Mouse (Mus musculus): ENCODE measurements at regions not wholly inside any gene's neighbourhood (a gene's known extent, or its start where the extent isn't known, plus 50 kb on each side); places are given as distances from the start of the nearest gene placed in this dataset.

- Histone ChIP-seq H3K4me3 (ENCODE audit: low read depth, low read length) (no peak overlapping the region), H3K9ac (replicated peaks; ENCODE audit: low read length, poor library complexity, severe bottlenecking) (no peak overlapping the region), H3K4me2 (ENCODE audit: low read depth, low read length, poor library complexity, severe bottlenecking) (no peak overlapping the region), H3K27me3 (ENCODE audit: insufficient read depth, low read length) (no peaks in the 10 kb centered on the region), H3K9me3 (ENCODE audit: low read length) (no peaks in the 10 kb centered on the region), H3K4me1 (ENCODE audit: insufficient read depth, low read length) (no peaks in the 10 kb centered on the region), H3K27ac (ENCODE audit: low read depth, low read length) (no peak overlapping the region), H3K36me3 (ENCODE audit: insufficient read depth, low read length) (no peaks in the 10 kb centered on the region)
- WGBS: 85% methylated on average over 9 of the region's 9 CpGs
- TF ChIP-seq CTCF (IDR thresholded peaks at IDR 0.05): no peak
- no peak for ATAC-seq (ENCODE audit: low FRiP score)
- no peak for DNase-seq (ENCODE audit: low spot score)
These were observed 77.3 kb upstream of the Kdm7a start for GRCm38 (mm10) chr6:39283761-39284415.

GRCm38 (mm10) chr6:39278317-39278716 lies 71.7 kb upstream of the Kdm7a start:
- WGBS: 90% methylated on average over 6 of the region's 6 CpGs
- Histone ChIP-seq H3K27ac (ENCODE audit: low read depth, low read length) (no peak overlapping the region), H3K36me3 (ENCODE audit: insufficient read depth, low read length) (no peaks in the 10 kb centered on the region), H3K4me2 (ENCODE audit: low read depth, low read length, poor library complexity, severe bottlenecking) (no peak overlapping the region), H3K9ac (replicated peaks; ENCODE audit: low read length, poor library complexity, severe bottlenecking) (no peak overlapping the region), H3K9me3 (ENCODE audit: low read length) (no peaks in the 10 kb centered on the region), H3K4me3 (ENCODE audit: low read depth, low read length) (no peak overlapping the region), H3K27me3 (ENCODE audit: insufficient read depth, low read length) (no peaks in the 10 kb centered on the region), H3K4me1 (ENCODE audit: insufficient read depth, low read length) (no peaks in the 10 kb centered on the region)
- DNase-seq (ENCODE audit: low spot score): no peak
- no peak for ATAC-seq (ENCODE audit: low FRiP score)
- TF ChIP-seq CTCF (IDR thresholded peaks at IDR 0.05): no peak

- Histone ChIP-seq H3K9me3 (ENCODE audit: low read length) (no peaks in the 10 kb centered on the region), H3K4me2 (ENCODE audit: low read depth, low read length, poor library complexity, severe bottlenecking) (no peak overlapping the region), H3K27ac (ENCODE audit: low read depth, low read length) (no peak overlapping the region), H3K4me1 (ENCODE audit: insufficient read depth, low read length) (no peaks in the 10 kb centered on the region), H3K9ac (replicated peaks; ENCODE audit: low read length, poor library complexity, severe bottlenecking) (no peak overlapping the region), H3K36me3 (ENCODE audit: insufficient read depth, low read length) (no peaks in the 10 kb centered on the region), H3K4me3 (ENCODE audit: low read depth, low read length) (no peak overlapping the region), H3K27me3 (ENCODE audit: insufficient read depth, low read length) (no peaks in the 10 kb centered on the region)
- ATAC-seq (ENCODE audit: low FRiP score) (no peak), DNase-seq (ENCODE audit: low spot score) (no peak)
- whole genome bisulfite sequencing: 85% methylated on average over 12 of the region's 12 CpGs
- TF ChIP-seq CTCF (IDR thresholded peaks at IDR 0.05): no peak
These were observed 68.3 kb upstream of the Kdm7a start for GRCm38 (mm10) chr6:39274774-39275502.

GRCm38 (mm10) chr6:39273427-39273826 lies 66.8 kb upstream of the Kdm7a start:
- no peak overlapping the region for H3K27ac ChIP-seq (ENCODE audit: low read depth, low read length)
- no peak for DNase-seq (ENCODE audit: low spot score)
- H3K9ac ChIP-seq (replicated peaks; ENCODE audit: low read length, poor library complexity, severe bottlenecking): no peak overlapping the region
- H3K4me3 ChIP-seq (ENCODE audit: low read depth, low read length): no peak overlapping the region
- H3K9me3 ChIP-seq (ENCODE audit: low read length): no peaks in the 10 kb centered on the region
- no peaks in the 10 kb centered on the region for H3K36me3 ChIP-seq (ENCODE audit: insufficient read depth, low read length)
- no peaks in the 10 kb centered on the region for H3K27me3 ChIP-seq (ENCODE audit: insufficient read depth, low read length)
- H3K4me2 ChIP-seq (ENCODE audit: low read depth, low read length, poor library complexity, severe bottlenecking): no peak overlapping the region
- no peak for ATAC-seq (ENCODE audit: low FRiP score)
- WGBS: 92% methylated on average over 1 of the region's 1 CpGs
- TF ChIP-seq CTCF (IDR thresholded peaks at IDR 0.05): peak; percentile 32
- H3K4me1 ChIP-seq (ENCODE audit: insufficient read depth, low read length): no peaks in the 10 kb centered on the region; the same call in 1 of the 2 replicates

GRCm38 (mm10) chr6:39270457-39270856 lies 63.9 kb upstream of the Kdm7a start:
- Histone ChIP-seq H3K4me3 (ENCODE audit: low read depth, low read length) (no peak overlapping the region), H3K4me2 (ENCODE audit: low read depth, low read length, poor library complexity, severe bottlenecking) (no peak overlapping the region), H3K27ac (ENCODE audit: low read depth, low read length) (no peak overlapping the region), H3K27me3 (ENCODE audit: insufficient read depth, low read length) (no peaks in the 10 kb centered on the region), H3K4me1 (ENCODE audit: insufficient read depth, low read length) (no peaks in the 10 kb centered on the region; the same call in 1 of the 2 replicates), H3K36me3 (ENCODE audit: insufficient read depth, low read length) (no peaks in the 10 kb centered on the region), H3K9me3 (ENCODE audit: low read length) (no peaks in the 10 kb centered on the region), H3K9ac (replicated peaks; ENCODE audit: low read length, poor library complexity, severe bottlenecking) (no peak overlapping the region)
- 97% methylated on average over 1 of the region's 1 CpGs for WGBS
- TF ChIP-seq CTCF (IDR thresholded peaks at IDR 0.05): no peak
- ATAC-seq (ENCODE audit: low FRiP score) (no peak), DNase-seq (ENCODE audit: low spot score) (no peak)

- DNase-seq (ENCODE audit: low spot score): no peak
- no peak for TF ChIP-seq CTCF (IDR thresholded peaks at IDR 0.05)
These were observed 63.1 kb upstream of the Kdm7a start for GRCm38 (mm10) chr6:39269706-39270105.

More at GRCm38 (mm10) chr6:39269706-39270105, 63.1 kb upstream of the Kdm7a start:
- Histone ChIP-seq H3K9ac (replicated peaks; ENCODE audit: low read length, poor library complexity, severe bottlenecking) (no peak overlapping the region), H3K4me2 (ENCODE audit: low read depth, low read length, poor library complexity, severe bottlenecking) (no peak overlapping the region), H3K36me3 (ENCODE audit: insufficient read depth, low read length) (no peaks in the 10 kb centered on the region), H3K27me3 (ENCODE audit: insufficient read depth, low read length) (no peaks in the 10 kb centered on the region), H3K4me3 (ENCODE audit: low read depth, low read length) (no peak overlapping the region), H3K4me1 (ENCODE audit: insufficient read depth, low read length) (no peaks in the 10 kb centered on the region; the same call in 1 of the 2 replicates), H3K27ac (ENCODE audit: low read depth, low read length) (no peak overlapping the region), H3K9me3 (ENCODE audit: low read length) (no peaks in the 10 kb centered on the region)
- 66% methylated on average over 5 of the region's 5 CpGs for WGBS
- ATAC-seq (ENCODE audit: low FRiP score): no peak
